Mouse (Mus musculus) liver, embryonic 14.5 days (tissue): ENCODE data around the gene Ctps2.

Source experiments
- CTCF ChIP-seq: IDR thresholded peaks from 2 replicates; pipeline ENCODE4 v1.5.1; 2016; ENCODE audit warnings: antibody characterized with exemption, low read depth, control low read depth
- EP300 ChIP-seq: IDR thresholded peaks from 2 replicates; pipeline ENCODE4 v1.6.1; 2016; ENCODE audit warnings: antibody characterized with exemption, low read depth

DNA sequence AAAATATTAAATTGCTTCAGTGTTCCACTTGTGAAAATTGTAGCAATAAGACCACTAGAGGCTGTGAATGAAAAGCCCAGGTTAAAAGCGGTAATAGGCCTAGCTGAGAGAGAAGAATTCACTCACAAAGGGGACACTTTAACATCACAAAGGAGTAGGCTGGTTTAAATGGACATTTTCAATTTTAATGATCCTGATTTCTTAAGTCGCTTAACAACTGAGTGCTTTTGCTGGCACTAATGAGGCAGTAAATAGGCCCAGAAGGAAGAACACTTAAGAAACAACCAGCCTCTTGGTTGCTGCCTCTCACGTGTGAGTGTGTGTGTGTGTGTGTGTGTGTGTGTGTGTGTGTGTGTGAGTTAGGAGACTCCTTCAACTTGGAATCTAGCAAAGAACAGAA, 137.7 kb downstream of the Ctps2 start:
- TF ChIP-seq CTCF (no peak), EP300 (no peak)
